Mouse (Mus musculus) heart, embryonic 14.5 days (tissue): ENCODE data around the gene Rcor1. TPM values are rescaled to one million over a fixed set of nuclear protein-coding genes. Genes with fewer than 3 reads are reported as not detected.

Source experiments
- ATAC-seq: fragments of 200-750 bp; cut with Nextera tagmentation; 2 replicates; pipeline ENCODE4 v1.8.0; 2017; ENCODE audit warnings: low read depth, moderate TSS enrichment; ENCODE audit not compliant: insufficient number of reproducible peaks, insufficient read depth, low FRiP score
- H3K27ac ChIP-seq, 2 experiments: fragments of 200-500 bp in 1 of 2; fragments of 300-500 bp in 1 of 2; sonication (generic) in 1 of 2; replicated peaks in 1 of 2; 2 replicates each; pipeline ENCODE4 v1.5.1; 2012 to 2014; ENCODE audit warnings: low read depth in 2 of 2, low read length in 2 of 2, control low read depth in 1 of 2, mild to moderate bottlenecking in 1 of 2, mixed read lengths in 1 of 2; ENCODE audit not compliant: control insufficient read depth in 1 of 2, insufficient read depth in 1 of 2
- H3K27me3 ChIP-seq: fragments of 300-500 bp; sonication (generic); 2 replicates; pipeline ENCODE4 v1.6.1; 2014; ENCODE audit warnings: mild to moderate bottlenecking, low read length, control low read depth; ENCODE audit not compliant: control insufficient read depth, insufficient read depth
- H3K36me3 ChIP-seq: fragments of 300-500 bp; sonication (generic); 2 replicates; pipeline ENCODE4 v1.6.1; 2014; ENCODE audit warnings: mild to moderate bottlenecking, control low read depth, low read length, mixed read lengths; ENCODE audit not compliant: control insufficient read depth, insufficient read depth
- H3K4me1 ChIP-seq, 2 experiments: fragments of 200-500 bp in 1 of 2; fragments of 300-500 bp in 1 of 2; sonication (generic) in 1 of 2; 2 replicates each; pipeline ENCODE4 v1.6.1; 2012 to 2014; ENCODE audit warnings: low read length in 2 of 2, control low read depth in 1 of 2, mixed read lengths in 1 of 2; ENCODE audit not compliant: control insufficient read depth in 2 of 2, insufficient read depth in 2 of 2
- H3K4me2 ChIP-seq: fragments of 300-500 bp; sonication (generic); 2 replicates; pipeline ENCODE4 v1.6.1; 2014; ENCODE audit warnings: mild to moderate bottlenecking, low read length
- H3K4me3 ChIP-seq, 2 experiments: fragments of 200-500 bp in 1 of 2; fragments of 300-500 bp in 1 of 2; sonication (generic) in 1 of 2; 2 replicates each; pipeline ENCODE4 v1.5.1; 2012 to 2014; ENCODE audit warnings: low read length in 2 of 2, mild to moderate bottlenecking in 2 of 2, control low read depth in 1 of 2, low read depth in 1 of 2, moderate library complexity in 1 of 2; ENCODE audit not compliant: control insufficient read depth in 1 of 2, insufficient read depth in 1 of 2
- H3K9ac ChIP-seq: fragments of 300-500 bp; sonication (generic); 2 replicates; pipeline ENCODE4 v1.6.1; 2014; ENCODE audit warnings: mild to moderate bottlenecking, low read length
- H3K9me3 ChIP-seq: fragments of 300-500 bp; sonication (generic); 2 replicates; pipeline ENCODE4 v1.6.1; 2016; ENCODE audit warnings: low read length, control low read depth; ENCODE audit not compliant: control insufficient read depth
- WGBS: fragments of 180-500 bp; shearing (Covaris S2); extraction: QIAGEN DNeasy Blood & Tissue Kit; methylation state at CpG from one replicate; pipeline ENCODE4 v1.1.7; 2014; 5-methylcytosine and 5-hydroxymethylcytosine counted together
- polyA plus RNA-seq: library from polyadenylated mRNA; unstranded; fragments of >200 nt; fragmentation: Nextera tagmentation; extraction: Ambion mirVana; gene quantifications from 2 replicates; pipeline ENCODE4 v1.2.1, GENCODE M21; 2014

Gene Rcor1
- polyA plus RNA-seq, 1 experiment from 2014 or later, result 12.6 TPM

GRCm38 (mm10) chr12:111089145-111089544 lies 50.0 kb downstream of the Rcor1 start:
- Histone ChIP-seq H3K9ac (no peak overlapping the region; the same call in 1 of the 2 replicates), H3K27ac (no peak overlapping the region), H3K27me3 (no peaks in the 10 kb centered on the region), H3K36me3 (peaks cover 21% of the 10 kb centered on the region), H3K4me3 (no peak overlapping the region), H3K9me3 (no peaks in the 10 kb centered on the region), H3K4me1 (peaks cover 3 to 14% of the 10 kb centered on the region in 2 experiments; a peak in 3 of 4 replicates), H3K4me2 (no peak overlapping the region)
- ATAC-seq, result no peak; the same call in 1 of the 2 replicates
- 68% methylated on average over 7 of the region's 7 CpGs for WGBS

GRCm38 (mm10) chr12:111090801-111091200 lies 51.6 kb downstream of the Rcor1 start:
- Histone ChIP-seq H3K36me3 (peaks cover 21% of the 10 kb centered on the region; the same call in 1 of the 2 replicates), H3K27ac (no peak overlapping the region), H3K9ac (no peak overlapping the region), H3K27me3 (no peaks in the 10 kb centered on the region), H3K4me2 (no peak overlapping the region), H3K4me3 (no peak overlapping the region), H3K9me3 (no peaks in the 10 kb centered on the region), H3K4me1 (peaks cover 3 to 14% of the 10 kb centered on the region in 2 experiments; a peak in 3 of 4 replicates)
- ATAC-seq, result no peak

GRCm38 (mm10) chr12:111091981-111092380 lies 52.8 kb downstream of the Rcor1 start:
- Histone ChIP-seq H3K36me3 (peaks cover 26% of the 10 kb centered on the region), H3K9me3 (no peaks in the 10 kb centered on the region), H3K4me1 (peaks cover 3 to 14% of the 10 kb centered on the region in 2 experiments; a peak in 3 of 4 replicates), H3K9ac (no peak overlapping the region), H3K4me2 (no peak overlapping the region), H3K27ac (no peak overlapping the region), H3K27me3 (no peaks in the 10 kb centered on the region), H3K4me3 (no peak overlapping the region)
- ATAC-seq, result no peak
- WGBS, result 82% methylated on average over 10 of the region's 10 CpGs

- H3K4me2 ChIP-seq, result no peak overlapping the region
- peaks cover 42% of the 10 kb centered on the region for H3K36me3 ChIP-seq
- H3K27ac ChIP-seq, result peak overlapping the region in 1 of 2 experiments; percentile 50; a peak in 3 of 4 replicates
- H3K27me3 ChIP-seq, result no peaks in the 10 kb centered on the region
- peaks cover 2 to 4% of the 10 kb centered on the region in 2 experiments; a peak in 2 of 4 replicates for H3K4me1 ChIP-seq
- ATAC-seq, result no peak
- no peak overlapping the region for H3K4me3 ChIP-seq
- WGBS, result 51% methylated on average over 5 of the region's 5 CpGs
- no peaks in the 10 kb centered on the region for H3K9me3 ChIP-seq
- H3K9ac ChIP-seq, result no peak overlapping the region
Observed at GRCm38 (mm10) chr12:111094073-111094472, 54.9 kb downstream of the Rcor1 start.

- no peak for ATAC-seq
Observed at GRCm38 (mm10) chr12:111095086-111095485, 55.9 kb downstream of the Rcor1 start.

GRCm38 (mm10) chr12:111096249-111096648 lies 57.1 kb downstream of the Rcor1 start:
- no peaks in the 10 kb centered on the region for H3K27me3 ChIP-seq
- no peaks in the 10 kb centered on the region for H3K9me3 ChIP-seq
- WGBS, result 85% methylated on average over 6 of the region's 6 CpGs
- ATAC-seq, result no peak
- H3K27ac ChIP-seq, result no peak overlapping the region
- H3K4me3 ChIP-seq, result no peak overlapping the region
- no peaks in the 10 kb centered on the region for H3K4me1 ChIP-seq
- H3K4me2 ChIP-seq, result no peak overlapping the region
- H3K36me3 ChIP-seq, result peaks cover 55% of the 10 kb centered on the region
- H3K9ac ChIP-seq, result no peak overlapping the region

More at GRCm38 (mm10) chr12:111095086-111095485, 55.9 kb downstream of the Rcor1 start:
- H3K36me3 ChIP-seq, result peaks cover 47% of the 10 kb centered on the region
- H3K4me2 ChIP-seq, result no peak overlapping the region
- WGBS, result 92% methylated on average over 6 of the region's 6 CpGs
- no peaks in the 10 kb centered on the region for H3K9me3 ChIP-seq
- H3K4me3 ChIP-seq, result no peak overlapping the region
- H3K4me1 ChIP-seq, result peaks cover 0 to 2% of the 10 kb centered on the region in 2 experiments; a peak in 1 of 4 replicates
- no peaks in the 10 kb centered on the region for H3K27me3 ChIP-seq
- H3K9ac ChIP-seq, result no peak overlapping the region
- H3K27ac ChIP-seq, result no peak overlapping the region

- WGBS, result 94% methylated on average over 8 of the region's 8 CpGs
- ATAC-seq, result no peak
- Histone ChIP-seq H3K4me2 (no peak overlapping the region), H3K4me3 (no peak overlapping the region), H3K27me3 (no peaks in the 10 kb centered on the region), H3K4me1 (no peaks in the 10 kb centered on the region), H3K27ac (no peak overlapping the region), H3K9me3 (no peaks in the 10 kb centered on the region), H3K36me3 (peaks cover 61% of the 10 kb centered on the region), H3K9ac (no peak overlapping the region)
Observed at GRCm38 (mm10) chr12:111097036-111097435, 57.9 kb downstream of the Rcor1 start.

GRCm38 (mm10) chr12:111111176-111111575 lies 72.0 kb downstream of the Rcor1 start:
- Histone ChIP-seq H3K9me3 (no peaks in the 10 kb centered on the region), H3K36me3 (peaks cover 95% of the 10 kb centered on the region), H3K4me3 (no peak overlapping the region), H3K4me2 (no peak overlapping the region), H3K9ac (no peak overlapping the region), H3K27ac (no peak overlapping the region), H3K27me3 (no peaks in the 10 kb centered on the region), H3K4me1 (no peaks in the 10 kb centered on the region)
- no peak for ATAC-seq
- WGBS, result 84% methylated on average over 8 of the region's 8 CpGs
